ENCODE assay signal across 21 mouse cellular contexts in genomic region chr2:127638973-127639372, GRCm38 (mm10). TPM values are rescaled to one million over a fixed set of nuclear protein-coding genes. Genes with fewer than 3 reads are reported as not detected.
"Had no signal": no experiment of that assay in that cellular context is flagged by ENCODE, and none has a peak within 500 bp of the region (broad histone marks: within the 10 kb centered on the region; RNA-seq: fewer than 3 reads in every experiment).

No protein-coding gene starts in this region.

- DNase-seq: lung, adult 18-20 months; lung, embryonic 14.5 days; lung, postnatal 10 days; midbrain, embryonic 14.5 days; retina, postnatal 1 day; right cerebral cortex, adult 18-20 months; right cerebral cortex, postnatal 25 days; right cerebral cortex, postnatal 4 days; spleen, adult 18-20 months; thymus, adult 18-20 months; thymus, postnatal 14 days; thymus, postnatal 36 days had no signal

- H3K27me3 ChIP-seq: midbrain, embryonic 12.5 days; neural tube, embryonic 13.5 days; neural tube, embryonic 15.5 days had no signal

- H3K9ac ChIP-seq: liver, embryonic 14.5 days; lung, embryonic 14.5 days; midbrain, embryonic 12.5 days; neural tube, embryonic 13.5 days; neural tube, embryonic 15.5 days had no signal

- H3K4me1 ChIP-seq: midbrain, embryonic 10.5 days; midbrain, embryonic 12.5 days; neural tube, embryonic 15.5 days had no signal

- H3K27ac ChIP-seq: liver, embryonic 14.5 days; midbrain, embryonic 10.5 days; midbrain, embryonic 12.5 days; neural tube, embryonic 13.5 days; neural tube, embryonic 15.5 days had no signal

- H3K36me3 ChIP-seq: midbrain, embryonic 10.5 days; midbrain, embryonic 12.5 days; neural tube, embryonic 13.5 days; neural tube, embryonic 15.5 days had no signal

- H3K9me3 ChIP-seq: midbrain, embryonic 10.5 days; midbrain, embryonic 12.5 days; neural tube, embryonic 13.5 days; neural tube, embryonic 15.5 days had no signal

- H3K4me2 ChIP-seq: lung, embryonic 14.5 days; midbrain, embryonic 12.5 days; neural tube, embryonic 13.5 days; neural tube, embryonic 15.5 days had no signal

- H3K4me3 ChIP-seq: midbrain, embryonic 10.5 days; midbrain, embryonic 12.5 days; myocyte; neural tube, embryonic 13.5 days; neural tube, embryonic 15.5 days had no signal

- ATAC-seq: midbrain, embryonic 16.5 days had no signal

RNA-seq across cellular contexts. Expression of gene Mal, which starts 17.5 kb away (rescaled TPM):
- total RNA-seq: megakaryocyte-erythroid progenitor cell, adult 5-6 weeks had no signal
- polyA plus RNA-seq: liver, embryonic 16.5 days had no signal
